Mouse (Mus musculus) left cerebral cortex, postnatal 36 days (tissue): ENCODE results near the gene Clps. TPM values are rescaled to one million over a fixed set of nuclear protein-coding genes. Genes with fewer than 3 reads are reported as not detected.
A peak's percentile ranks its signal among the peaks of the same experiment; 100 is the strongest.
"Not testable (repeated sequence)": the region's sequence is repeated elsewhere in the genome, so short reads cannot be mapped to it uniquely, and the experiment has no call there.

Experiments
- DNase-seq, 2 experiments: peaks; one replicate each; pipeline ENCODE4 v3.0.0; 2021 to 2022; ENCODE audit warnings: low spot score in 2 of 2, mixed read lengths in 1 of 2
- intact Hi-C: fragments of 180-260 bp; cut with DNase I; formaldehyde crosslinking; loops from one replicate; pipeline ENCODE4 v1.15.1; 2025
- total RNA-seq, 2 experiments: library from RNA; stranded (reverse); gene quantifications; 2 replicates each; pipeline ENCODE4 v1.2.3; 2021

Clps gene
- total RNA-seq, 2 experiments from 2014 or later = not detected

- DNase-seq = no peak
- intact Hi-C loops = no loop called here
These were observed 3.8 kb downstream of the Clps start for GRCm38 (mm10) chr17:28556635-28557396.

DNA sequence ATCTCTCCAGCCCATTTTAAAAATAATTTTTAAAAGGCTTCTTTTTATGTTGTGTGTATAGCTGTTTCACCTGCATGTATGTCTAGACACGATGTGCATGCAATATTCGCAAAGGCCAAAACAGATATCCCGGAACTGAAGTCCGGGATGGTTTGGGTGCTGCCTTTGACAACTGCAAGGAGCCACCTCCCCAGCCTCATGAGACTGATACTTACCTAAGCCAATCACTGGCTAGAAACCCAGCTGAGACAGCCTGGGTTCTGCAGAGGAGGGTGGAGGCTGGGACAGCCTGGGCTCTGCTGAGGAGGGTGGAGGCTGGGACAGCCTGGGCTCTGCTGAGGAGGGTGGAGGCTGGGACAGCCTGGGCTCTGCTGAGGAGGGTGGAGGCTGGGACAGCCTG, 6.5 kb downstream of the Clps start:
- DNase-seq, intact Hi-C loops: not testable (repeated sequence)

- DNase-seq = peak; percentile 54
- intact Hi-C loops = no loop called here
These were observed 7.3 kb downstream of the Clps start for GRCm38 (mm10) chr17:28553040-28553793.

DNA sequence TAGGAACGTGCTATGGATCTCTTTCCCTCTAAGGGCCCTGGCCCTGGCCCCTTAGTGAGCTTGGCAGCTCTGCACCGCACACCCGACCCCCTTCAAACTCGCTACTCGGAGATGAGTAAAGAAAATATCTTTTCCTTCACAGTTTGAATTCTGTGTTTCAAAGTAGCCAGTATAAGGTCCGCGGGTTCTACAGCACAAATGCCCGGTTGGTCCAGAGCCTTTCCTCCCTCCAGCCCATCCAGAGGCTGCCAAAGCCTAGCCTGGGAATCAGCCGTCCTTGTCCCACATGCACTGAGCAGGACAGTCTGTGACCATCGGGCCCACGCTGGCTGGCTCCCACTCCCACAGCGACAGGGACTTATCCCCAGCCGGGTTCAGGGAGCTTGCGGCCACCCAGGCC, 11.5 kb downstream of the Clps start, which contains the start of gene Clpsl2:
TSS of gene Clpsl2 (plus strand) at position 301 of the 400 bp plus-strand sequence.
- intact Hi-C loops = no loop called here
- DNase-seq = no peak

DNA sequence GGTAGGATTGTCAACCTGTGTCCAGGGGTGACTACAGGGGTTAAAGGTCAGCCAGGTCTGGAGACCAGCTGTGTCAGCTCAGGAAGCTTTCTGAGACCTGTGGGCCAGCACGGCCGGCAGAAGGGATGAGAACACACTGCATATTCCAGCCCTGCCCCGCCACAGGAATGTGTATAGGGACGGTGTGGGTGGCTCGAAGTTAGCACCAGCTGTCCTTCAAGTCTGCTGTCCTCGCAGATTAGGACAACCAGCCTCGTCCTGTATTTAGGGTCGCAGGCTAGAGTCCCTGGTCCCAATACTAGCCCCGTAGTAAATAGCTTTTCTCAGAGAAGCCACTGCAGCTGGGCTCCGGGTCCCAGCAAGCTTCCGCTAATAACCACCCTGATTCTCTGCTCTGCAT, 12.0 kb downstream of the Clps start:
- intact Hi-C loops = no loop called here
- DNase-seq = no peak

DNA sequence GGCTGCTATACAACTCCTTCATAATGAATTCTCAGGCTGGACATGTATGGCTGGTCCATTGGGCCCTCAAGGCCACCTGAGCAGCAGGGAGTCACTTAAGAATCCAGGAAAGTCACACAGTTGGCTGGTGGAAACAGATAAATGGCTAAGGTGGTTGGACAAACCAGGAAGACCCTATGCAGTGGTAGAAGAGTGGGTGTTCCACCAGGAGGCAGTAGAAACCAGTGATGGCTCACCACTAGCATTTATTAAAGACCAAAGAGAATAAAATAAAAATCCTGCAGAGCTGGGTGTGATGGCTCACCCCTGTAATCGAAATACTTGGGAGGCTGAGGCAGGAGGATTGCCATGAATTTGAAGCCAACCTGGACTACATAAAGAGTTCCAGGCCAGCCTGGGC, 13.6 kb downstream of the Clps start:
- intact Hi-C loops = no loop called here
- DNase-seq = no peak

DNA sequence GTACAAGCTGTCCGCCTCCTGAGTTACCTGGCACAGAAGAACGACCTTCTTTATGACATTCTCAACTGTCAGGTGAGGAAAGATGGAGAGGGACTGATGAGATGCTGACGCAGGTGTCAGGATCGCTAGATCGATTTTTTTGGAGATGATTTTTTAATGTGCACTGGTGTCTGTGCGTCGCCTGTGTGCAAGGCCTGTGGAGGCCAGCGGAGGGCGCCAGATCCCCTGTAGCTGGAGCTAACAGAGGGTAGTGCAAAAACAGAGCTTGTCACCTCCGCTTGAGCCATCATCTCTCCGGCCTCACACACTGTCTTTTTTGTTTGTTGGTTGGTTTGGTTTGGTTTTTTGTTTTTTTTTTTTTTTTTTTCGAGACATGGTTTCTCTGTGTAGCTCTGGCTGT, 22.7 kb downstream of the Clps start:
- intact Hi-C loops = no loop called here
- no peak for DNase-seq

GRCm38 (mm10) chr17:28533327-28533726, 27.2 kb downstream of the Clps start:
- DNase-seq = no peak
- intact Hi-C loops = no loop called here

DNA sequence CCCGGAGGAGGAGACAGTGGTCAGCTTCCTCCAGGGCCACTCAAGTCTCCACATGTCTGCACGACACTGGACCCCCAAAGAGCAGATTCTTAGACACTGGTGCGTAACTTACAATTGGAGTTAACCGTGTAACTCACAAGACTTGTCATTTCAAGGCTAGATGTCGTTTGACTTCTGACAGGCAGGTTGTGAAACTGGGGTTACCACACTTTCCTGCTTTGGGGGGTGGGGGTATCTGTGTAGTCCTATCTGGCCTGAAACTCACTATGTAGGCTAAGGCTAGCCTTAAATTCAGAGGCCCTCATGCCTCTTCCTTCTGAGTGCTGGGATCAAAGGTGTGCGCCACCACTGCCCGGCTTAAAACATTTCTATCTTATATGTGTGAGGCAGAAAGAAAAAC, 28.0 kb downstream of the Clps start:
- intact Hi-C loops = no loop called here
- DNase-seq = no peak

GRCm38 (mm10) chr17:28531946-28532345, 28.6 kb downstream of the Clps start:
- no peak for DNase-seq
- intact Hi-C loops = no loop called here

- intact Hi-C loops = no loop called here
- no peak for DNase-seq
These were observed 30.1 kb downstream of the Clps start, which contains the start of gene Armc12 for GRCm38 (mm10) chr17:28530506-28530905. Armc12 (plus strand) TSS chr17:28530806.

DNA sequence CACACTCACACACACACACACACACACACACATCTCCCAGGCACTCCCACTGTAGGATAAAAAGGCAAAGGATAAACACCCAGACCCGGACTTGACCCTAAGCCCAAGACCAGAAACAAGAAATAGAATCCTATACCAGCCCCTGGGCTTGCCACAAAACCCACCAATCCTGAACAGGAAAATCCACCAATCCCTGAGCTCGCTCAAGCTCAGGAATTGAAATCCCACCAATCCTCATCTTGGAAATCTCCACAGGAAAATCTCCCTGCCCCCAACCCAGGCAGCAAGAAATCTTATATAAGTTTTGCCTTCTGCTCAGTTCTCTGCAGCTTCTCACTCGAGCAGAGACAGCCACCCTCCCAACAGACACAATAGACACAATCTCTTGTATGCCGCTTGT, 31.4 kb downstream of the Clps start:
- DNase-seq = no peak
- intact Hi-C loops = loop anchor here (5.0 kb wide), 1 partner anchor 302 kb away; no protein-coding TSS in a partner anchor

GRCm38 (mm10) chr17:28528043-28528351, 32.6 kb downstream of the Clps start:
- peak; percentile 84 to 88 for DNase-seq
- intact Hi-C loops = loop anchor here (1.0 to 5.0 kb wide), 3 partner anchors 121 to 301 kb away; no protein-coding TSS in a partner anchor

DNA sequence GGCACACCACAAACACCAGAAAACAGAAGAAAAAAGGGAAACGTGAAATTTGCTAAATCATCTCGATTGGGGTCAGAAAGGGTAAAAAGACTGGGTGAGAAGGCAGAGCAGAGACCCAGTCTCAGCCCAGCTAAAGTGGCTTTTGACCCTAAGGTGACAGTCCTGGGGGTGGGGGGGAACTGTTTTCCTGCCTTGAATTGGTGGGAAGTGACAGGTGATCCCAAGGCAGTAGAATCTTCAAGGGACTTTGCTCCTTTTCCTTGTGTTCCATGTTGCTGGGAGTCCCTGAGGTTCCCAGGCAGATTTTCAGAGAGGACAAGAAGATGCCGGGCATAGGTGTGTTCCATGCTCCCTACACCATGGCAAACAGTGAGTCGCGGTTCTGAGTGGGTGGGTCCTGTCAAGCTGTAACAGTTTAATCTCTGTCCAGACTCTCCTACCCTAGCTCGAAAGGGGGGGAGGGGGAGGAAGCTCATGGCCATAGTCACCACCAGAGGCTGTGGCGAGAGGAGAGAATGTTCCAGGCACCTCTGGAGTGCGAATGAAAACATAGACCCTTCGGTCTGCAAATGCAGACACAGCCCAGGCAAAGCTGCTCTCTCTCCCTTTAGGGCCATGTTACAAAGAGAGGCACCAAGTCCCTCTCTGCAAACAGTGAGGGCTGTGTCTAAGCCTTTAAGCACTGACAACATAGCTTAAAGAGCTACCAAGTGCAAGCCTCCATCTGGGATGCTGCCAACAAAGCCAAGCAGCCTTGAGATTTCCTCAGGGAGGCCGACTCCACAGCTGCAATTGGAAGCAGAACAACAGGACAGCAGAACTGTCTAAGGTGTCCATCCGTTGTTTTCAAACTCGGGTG, 33.2 kb downstream of the Clps start:
- no peak for DNase-seq
- intact Hi-C loops = loop anchor here (1.0 to 5.0 kb wide), 3 partner anchors 120 to 300 kb away; no protein-coding TSS in a partner anchor

DNA sequence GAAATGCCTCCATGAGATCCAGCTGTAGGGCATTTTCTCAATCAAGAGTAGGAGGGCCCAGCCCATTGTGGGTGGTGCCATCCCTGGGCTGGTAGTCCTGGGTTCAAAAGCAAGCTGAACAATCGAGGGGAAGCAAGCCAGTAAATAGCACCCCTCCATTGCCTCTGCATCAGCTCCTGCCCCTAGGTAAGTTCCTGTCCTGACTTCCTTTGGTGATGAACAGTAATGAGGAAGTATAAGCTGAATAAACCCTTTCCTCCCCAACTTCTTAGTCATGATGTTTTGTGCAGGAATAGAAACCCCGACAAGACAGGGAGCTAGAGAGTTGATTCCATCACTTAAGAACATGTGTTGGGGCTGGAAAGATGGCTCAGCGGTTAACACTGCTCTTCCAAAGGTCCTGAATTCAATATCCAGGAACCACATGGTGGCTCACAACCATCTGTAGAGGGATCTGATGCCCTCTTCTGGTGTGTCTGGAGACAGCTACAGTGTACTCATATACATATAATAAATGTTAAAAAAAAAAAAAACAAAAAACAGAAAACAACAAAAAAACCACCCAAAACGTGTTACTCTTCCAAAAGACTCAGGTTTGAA, 35.6 kb downstream of the Clps start:
- intact Hi-C loops = loop anchor here (5.0 kb wide), 2 partner anchors 198 to 298 kb away; partner anchors contain the start of gene Rpl10a
- DNase-seq = no peak

DNA sequence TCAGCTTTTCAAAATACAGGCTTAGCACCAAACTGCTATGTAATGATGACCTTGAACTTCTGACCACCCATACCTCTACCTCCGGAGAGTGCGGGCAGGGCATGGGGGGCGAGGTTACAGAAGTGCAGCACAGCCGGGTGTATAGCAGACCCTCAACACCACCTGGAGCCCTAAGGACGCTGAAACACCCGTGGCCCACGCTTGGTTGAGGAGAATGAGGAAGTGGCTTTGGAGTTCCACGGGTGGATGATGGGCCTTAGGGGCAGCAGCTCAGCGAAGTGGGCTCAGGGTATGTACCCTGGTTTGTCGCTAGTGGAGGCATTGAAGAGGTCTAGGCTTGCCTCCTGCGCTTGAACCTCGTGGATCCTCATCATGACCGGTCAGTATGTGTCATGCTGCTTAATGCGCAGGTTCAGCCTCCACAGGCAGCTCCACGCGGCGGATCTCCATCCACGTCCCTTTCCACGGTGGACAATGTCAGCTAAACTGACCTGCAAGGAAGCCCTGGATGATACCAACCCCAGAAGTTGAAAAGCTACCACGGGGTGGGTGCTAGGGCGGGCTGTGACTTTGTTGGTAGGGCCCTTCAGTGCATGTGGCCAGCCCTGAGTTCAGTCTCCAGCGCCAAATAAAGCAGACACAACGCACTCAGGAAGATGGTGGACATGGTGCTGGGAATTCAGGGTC, 36.4 kb downstream of the Clps start:
- intact Hi-C loops = loop anchor here (5.0 kb wide), 1 partner anchor 197 kb away; the partner anchor contains the start of gene Rpl10a

DNA sequence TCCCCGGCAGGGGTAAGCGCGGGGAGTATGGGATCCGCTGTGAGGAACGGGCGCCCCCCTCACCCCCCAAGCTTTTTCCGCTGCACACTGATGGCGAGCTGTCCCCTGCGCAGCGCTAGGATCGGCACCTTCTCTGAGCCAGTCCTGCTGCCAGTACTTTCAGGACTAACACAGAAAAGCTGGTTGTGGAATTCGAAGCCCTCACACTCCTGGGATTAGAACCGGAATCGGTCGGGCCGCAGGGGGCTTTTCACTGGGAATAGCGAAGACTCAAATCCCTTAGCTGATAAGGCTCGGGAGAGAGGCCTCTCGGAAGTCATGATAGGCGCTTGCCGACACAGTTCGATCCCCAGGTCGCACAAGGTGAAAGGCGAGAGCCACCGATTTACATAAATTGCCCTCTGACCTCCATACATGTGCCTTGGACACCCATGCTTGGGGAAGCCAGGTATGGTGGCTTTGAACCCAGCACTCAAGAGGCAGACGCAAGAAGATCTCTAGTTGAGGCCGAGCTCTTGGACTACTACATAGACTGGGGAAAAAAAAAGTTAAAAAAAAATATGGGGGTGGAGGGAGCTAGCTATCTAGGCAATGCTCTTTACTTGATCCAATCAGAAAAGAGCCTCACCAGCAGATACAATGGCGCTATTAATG, 37.1 kb downstream of the Clps start:
- DNase-seq = no peak
- intact Hi-C loops = loop anchor here (1.0 to 5.0 kb wide), 2 partner anchors 37 to 196 kb away; partner anchors contain the start of gene Rpl10a

More for the DNA sequence above, 36.4 kb downstream of the Clps start:
- peak in 1 of 2 experiments; percentile 16 for DNase-seq
